Mouse (Mus musculus) spleen, adult 18-20 months (tissue): ENCODE data around the gene Prph2.

ENCODE experiments used
- DNase-seq, 2 experiments: peaks; one replicate each; pipeline ENCODE4 v3.0.0; 2022; ENCODE audit warnings: mixed read lengths in 2 of 2

Prph2 gene

DNA sequence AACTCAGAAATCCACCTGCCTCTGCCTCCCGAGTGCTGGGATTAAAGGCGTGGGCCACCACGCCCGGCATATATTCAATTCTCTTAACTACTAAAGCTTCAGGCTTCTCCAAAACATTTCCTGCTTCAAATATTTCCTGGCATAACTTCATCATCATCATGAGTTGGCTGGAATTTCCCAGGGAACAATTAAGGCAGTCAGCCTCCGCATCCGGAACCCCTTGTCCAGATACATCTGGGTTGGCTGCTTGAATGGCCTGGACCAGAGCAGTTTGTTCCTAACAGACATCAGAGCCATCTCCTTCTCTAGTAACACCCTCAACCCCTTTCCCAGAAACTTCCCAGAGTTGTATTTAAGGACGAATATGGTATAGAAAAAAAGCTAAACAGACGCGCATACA is 14.8 kb upstream of the Prph2 start:
- no peak for DNase-seq

DNA sequence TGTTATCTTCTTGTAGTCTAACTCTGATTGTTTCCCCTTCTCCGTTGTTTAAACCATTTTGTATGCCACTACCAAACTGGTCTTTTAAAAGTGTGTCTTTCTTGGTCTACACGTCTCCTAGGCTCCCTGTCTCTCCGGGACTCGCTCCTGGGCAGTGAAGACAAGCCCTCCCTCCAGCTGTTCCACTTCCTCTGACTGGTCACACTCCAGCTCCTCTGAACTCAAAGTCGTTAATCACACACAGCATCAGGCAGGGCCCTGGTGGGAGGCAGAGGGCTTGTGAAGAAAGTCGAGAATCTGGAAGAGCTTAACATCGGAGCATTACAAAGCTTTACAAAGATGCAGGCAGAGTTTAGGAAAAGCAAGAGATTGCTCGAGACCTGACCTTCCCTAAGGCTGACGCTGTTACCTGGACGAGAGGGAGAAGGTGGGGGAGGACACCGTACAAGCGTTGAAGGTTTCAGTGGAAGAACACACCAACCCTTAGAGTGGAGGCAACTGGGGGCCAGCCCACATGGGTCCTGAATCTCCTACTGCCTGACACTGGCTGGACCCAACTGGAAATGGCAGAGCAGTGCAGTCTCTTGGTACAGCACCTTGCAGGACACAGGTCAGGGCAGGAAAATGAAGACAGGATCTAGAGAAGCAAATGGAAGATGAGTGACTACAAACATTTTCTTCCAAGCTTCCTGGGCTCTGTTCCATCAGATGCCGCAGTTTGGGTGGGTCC is 12.9 kb upstream of the Prph2 start:
- DNase-seq, result peak in 1 of 2 experiments; percentile 22

- no peak for DNase-seq
These were observed 9.3 kb upstream of the Prph2 start for GRCm38 (mm10) chr17:46900941-46901340.

GRCm38 (mm10) chr17:46903876-46904490 is 6.3 kb upstream of the Prph2 start:
- DNase-seq, result peak; percentile 33 to 69

- DNase-seq, result no peak
These were observed 2.1 kb downstream of the Prph2 start for GRCm38 (mm10) chr17:46912331-46912730.

DNA sequence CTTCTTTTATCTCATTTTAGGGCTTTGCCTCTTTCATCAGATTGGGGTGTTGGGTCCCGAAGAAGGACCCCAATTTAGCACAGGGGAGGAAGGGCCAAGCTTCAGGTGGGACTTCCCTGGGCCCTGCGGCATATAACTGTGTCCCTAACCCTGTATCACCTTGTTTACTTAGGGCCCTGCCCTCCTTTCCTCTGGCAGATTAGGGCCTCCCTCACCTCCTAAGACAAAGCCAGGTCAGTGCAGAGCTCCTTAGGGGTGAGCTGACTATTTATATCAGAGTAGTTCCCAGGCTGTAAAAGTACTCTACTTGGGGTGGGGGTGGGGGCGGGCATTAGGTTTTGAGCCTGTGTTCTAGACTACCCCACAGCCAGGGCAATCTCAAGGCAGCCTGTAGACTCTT is 4.9 kb downstream of the Prph2 start:
- DNase-seq, result no peak

GRCm38 (mm10) chr17:46918951-46919350 is 8.7 kb downstream of the Prph2 start:
- no peak for DNase-seq

- DNase-seq, result no peak
These were observed 10.6 kb downstream of the Prph2 start for GRCm38 (mm10) chr17:46920855-46921254.

- DNase-seq, result no peak
These were observed 15.9 kb downstream of the Prph2 start for GRCm38 (mm10) chr17:46926192-46926591.

GRCm38 (mm10) chr17:46926941-46927340 is 16.7 kb downstream of the Prph2 start:
- DNase-seq, result no peak

GRCm38 (mm10) chr17:46927781-46928180 is 17.5 kb downstream of the Prph2 start:
- no peak for DNase-seq

DNA sequence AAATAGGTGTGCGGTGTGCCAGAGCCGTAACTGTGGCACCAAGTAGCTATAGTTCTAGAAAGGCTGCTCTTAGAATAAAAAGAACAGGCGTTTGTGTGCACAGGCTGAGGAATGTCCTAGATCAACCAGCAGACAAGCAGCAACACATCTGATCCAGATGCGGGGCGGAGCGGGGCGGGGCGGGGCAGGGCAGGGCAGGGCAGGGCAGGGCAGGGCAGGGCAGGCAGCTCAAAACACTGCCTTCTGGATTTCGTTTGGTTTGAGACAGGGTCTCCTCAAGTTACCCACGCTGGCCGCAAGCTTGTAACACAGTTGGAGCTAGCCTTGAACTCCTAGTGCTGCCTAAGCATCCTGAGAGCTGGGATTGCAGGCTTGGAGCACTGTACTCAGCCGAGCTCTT is 19.0 kb downstream of the Prph2 start:
- DNase-seq, result no peak

GRCm38 (mm10) chr17:46929897-46930296 is 19.6 kb downstream of the Prph2 start:
- DNase-seq, result no peak

DNA sequence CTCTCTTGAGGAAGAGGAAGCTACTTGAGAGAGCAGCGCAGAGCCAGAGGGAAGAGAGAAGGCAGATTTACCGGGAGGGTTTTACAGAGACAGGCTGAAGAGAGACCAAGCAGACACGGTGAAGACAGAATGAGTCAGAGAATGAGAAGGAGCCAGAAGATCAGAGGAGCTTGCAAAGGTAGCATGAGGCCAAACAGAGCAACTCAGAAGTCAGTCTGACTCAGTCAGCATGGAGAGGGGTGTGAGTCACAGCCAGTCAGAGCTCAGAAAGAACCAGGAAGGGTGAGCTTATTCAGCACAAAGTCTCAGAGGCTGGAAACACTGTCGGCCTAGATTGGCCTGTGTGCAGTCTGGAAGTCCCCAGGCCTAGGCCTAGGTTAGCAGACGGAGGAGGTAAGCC is 22.7 kb downstream of the Prph2 start:
- no peak for DNase-seq

DNA sequence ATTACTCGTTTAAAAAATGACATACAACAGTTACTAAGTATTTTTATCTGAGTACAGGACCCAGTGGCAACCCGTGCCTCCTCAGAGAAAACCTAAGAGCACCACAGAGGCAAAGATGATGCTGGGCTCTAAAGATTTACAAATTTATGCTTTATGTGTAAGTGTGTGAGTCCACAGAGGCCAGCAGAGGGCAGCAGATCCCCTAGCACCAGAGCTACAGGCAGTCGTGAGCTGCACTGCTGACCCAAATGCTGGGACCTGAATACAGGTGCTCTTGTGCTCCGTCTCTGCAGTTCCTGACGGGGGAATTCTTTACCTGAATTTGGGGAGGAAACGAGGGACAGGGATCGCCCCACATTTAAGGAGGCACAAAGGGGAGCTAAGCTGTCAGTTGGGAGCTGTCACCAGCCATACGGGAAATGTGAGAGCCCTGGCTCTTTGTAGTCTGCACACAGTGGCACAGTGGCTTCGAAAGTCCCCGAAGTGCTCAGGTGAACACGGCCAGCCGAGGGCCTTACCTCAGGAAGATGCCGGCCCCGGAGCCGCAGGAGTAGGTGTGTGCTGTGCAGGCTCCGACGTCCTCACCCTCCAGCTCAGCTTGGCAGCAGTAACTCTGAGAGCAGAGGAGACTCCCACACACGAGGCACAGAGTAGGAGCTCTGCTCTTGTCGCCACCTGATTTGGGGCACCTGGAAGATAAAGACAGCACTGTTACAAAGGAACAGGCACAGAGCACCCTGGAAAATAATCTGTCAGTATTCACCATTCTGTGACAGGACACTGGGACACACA is 23.5 kb downstream of the Prph2 start:
- DNase-seq, result peak; percentile 12 to 63

GRCm38 (mm10) chr17:46940461-46940860 is 30.2 kb downstream of the Prph2 start:
- DNase-seq, result no peak

DNA sequence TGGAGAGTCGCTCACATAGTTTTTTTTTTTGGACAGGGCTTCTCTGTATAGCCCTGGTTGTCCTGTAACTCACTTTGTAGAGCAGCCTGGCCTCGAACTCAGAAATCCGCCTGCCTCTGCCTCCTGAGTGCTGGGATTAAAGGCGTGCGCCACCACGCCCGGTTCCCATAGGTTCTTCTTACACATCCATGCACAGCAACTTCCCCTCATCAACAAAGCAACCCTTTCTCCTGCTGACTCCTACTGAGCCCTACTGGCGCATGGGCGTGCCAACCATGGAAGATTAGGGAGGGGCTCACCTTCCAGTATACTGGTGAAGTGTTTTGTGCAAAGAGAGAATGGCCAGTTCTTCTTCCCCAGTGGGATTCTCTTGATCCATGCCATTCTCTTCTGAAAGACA is 32.2 kb downstream of the Prph2 start:
- no peak for DNase-seq

- DNase-seq, result no peak
These were observed 36.0 kb downstream of the Prph2 start for GRCm38 (mm10) chr17:46946276-46946675.

DNA sequence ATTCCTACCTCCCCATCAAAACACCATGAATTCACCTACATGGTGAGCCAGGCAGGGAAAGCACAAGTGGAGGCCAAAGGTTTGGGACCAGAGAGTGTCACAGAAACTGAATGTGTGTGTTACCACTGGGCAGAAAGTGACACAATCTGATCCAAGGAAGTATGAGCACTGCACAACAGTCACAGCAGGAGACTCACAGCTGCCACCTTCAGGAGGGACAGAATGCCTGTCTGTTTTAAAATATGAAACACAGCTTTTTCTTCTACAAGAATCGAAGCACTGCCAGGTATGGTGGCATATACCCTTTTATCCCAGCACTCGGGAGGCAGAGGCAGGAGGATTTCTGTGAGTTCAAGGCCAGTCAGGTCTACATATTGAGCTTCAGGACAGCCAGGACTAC is 47.8 kb downstream of the Prph2 start:
- no peak for DNase-seq

GRCm38 (mm10) chr17:46960216-46960615 is 50.0 kb downstream of the Prph2 start:
- no peak for DNase-seq

GRCm38 (mm10) chr17:46962153-46962552 is 51.9 kb downstream of the Prph2 start:
- DNase-seq, result no peak

- no peak for DNase-seq
These were observed 52.9 kb downstream of the Prph2 start for GRCm38 (mm10) chr17:46963186-46963585.

- DNase-seq, result no peak
These were observed 56.6 kb downstream of the Prph2 start for GRCm38 (mm10) chr17:46966892-46967291.

GRCm38 (mm10) chr17:46972603-46973002 is 62.3 kb downstream of the Prph2 start:
- DNase-seq, result no peak
